Mouse (Mus musculus) CH12F3 (cell line): ENCODE results near the gene Grin2a.

ENCODE experiments used
- in situ Hi-C: fragments of 300-500 bp; cut with MboI; formaldehyde crosslinking; loops from 2 replicates; pipeline ENCODE4 v1.14.3; 2020; ENCODE audit warnings: low sequenced_read_pairs

The Grin2a gene

DNA sequence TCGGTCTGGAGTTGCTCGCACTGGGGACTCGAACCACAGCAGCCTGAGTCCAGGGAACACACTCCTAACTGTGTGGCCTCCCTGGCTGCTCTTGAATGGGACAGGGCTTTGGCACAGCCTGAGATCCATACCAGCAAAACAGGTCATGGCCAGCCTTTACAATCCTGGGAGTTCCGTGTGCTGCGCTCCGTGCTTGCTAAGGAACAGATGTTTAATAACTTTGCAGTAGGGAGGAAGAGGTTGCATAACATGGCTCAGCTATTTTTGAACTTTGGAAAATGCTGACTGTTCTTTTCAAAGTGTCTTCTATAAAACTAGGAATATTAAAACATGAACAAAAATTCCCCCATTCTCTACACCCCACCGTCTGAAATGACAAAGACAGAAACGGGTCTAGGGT is 238.5 kb downstream of the Grin2a start:
- in situ Hi-C loops = no loop called here

DNA sequence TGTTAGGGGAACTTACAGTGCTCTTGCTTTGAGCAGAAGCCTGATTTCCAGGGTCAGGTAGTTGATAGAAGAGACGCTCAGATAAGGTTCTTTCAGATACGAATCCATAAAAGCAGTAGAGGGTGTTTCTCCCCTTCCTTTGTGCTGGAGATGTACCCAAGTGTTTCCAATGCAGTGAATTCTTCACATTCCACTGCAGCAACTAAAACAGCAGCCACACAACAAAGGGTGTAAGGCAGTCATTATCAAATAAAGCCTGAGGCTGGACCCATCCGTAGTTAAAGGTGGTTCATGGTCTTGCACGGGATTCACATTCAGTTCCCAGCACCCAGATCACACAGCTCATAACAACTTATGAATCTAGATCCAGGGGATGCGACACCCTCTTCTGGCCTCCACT is 241.3 kb downstream of the Grin2a start:
- in situ Hi-C loops = no loop called here

DNA sequence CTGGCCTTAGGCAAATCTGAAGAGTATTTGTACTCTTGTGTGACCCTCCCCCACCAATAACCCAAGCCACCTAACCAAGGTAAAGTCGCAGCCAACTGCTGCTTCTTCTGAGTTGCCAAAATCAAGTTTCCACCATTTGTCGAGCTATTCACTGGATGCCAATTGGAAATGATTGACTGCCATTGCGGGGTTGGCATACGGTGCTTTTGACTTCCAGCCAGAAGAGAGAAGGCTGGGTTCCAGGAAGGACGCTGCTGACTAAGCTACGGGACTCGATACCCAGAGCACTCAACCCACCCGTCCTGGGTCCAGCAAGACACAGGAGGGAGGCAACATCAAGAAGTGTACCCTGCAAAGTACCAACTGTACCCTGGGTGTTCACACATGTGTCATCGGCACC is 242.3 kb downstream of the Grin2a start:
- in situ Hi-C loops = no loop called here

DNA sequence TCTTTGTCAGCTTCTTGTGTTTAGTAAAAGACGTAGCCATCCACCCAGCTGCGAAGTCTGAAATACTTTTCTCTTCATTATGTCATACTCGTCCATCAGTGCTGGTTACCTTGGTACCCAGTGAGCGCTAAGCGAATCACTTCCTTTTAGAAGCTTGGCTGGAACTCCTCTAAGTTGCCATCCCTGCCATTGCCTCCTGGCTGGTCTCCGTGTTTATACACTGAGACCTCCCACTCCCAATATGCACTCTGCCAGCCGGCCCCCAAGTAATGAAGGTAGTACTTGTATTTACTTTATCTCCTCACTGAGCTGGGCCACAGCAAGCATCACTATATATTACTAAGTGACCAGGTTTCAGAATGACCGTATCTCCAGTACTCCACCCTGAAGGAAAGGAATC is 242.8 kb downstream of the Grin2a start:
- in situ Hi-C loops = no loop called here

DNA sequence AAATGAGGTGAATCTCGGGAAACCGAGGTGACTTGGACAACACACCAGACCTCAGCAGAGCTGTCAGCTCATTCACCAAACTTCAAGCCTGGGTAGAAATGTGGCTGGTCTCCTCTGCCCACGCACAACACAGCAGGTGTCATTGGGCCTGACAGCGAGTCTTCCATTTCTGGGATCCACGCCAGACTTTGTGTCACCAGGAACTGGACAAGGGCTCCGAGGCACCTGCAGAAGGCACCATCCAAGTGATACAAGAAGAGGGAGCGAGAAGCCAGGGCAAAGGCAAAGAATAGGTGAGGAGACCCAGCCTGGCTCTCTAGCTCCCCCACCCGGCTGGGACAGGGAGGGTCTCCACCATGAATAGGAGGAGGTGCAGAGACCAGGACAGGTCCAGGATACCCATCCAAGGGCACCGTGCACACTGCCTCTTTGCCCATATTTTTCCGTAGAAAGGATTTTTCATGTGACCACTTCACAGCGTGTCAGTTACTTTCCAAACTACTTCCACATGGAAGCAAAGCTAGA is 244.3 kb downstream of the Grin2a start:
- in situ Hi-C loops = no loop called here

GRCm38 (mm10) chr16:9749661-9750060 is 245.7 kb downstream of the Grin2a start:
- in situ Hi-C loops = no loop called here

DNA sequence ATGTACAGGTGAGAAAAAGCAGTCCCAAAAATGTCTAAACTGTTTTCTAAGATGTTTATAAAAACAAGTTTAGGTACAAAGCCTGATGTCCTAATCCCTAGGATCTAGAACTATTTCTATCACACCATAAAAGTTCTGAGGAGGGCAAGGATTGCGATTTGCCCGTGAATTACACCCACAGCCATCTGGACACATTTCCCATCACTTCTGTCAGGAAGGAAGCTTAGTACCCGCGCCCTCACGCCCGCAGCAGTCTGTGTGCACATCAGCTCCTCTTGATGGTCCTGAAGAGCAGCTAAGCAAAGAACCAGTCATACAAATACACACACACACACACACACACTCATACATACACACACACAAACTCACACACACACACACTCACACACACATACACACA is 252.9 kb downstream of the Grin2a start:
- in situ Hi-C loops = no loop called here

GRCm38 (mm10) chr16:9738679-9739078 is 256.7 kb downstream of the Grin2a start:
- in situ Hi-C loops = no loop called here

- in situ Hi-C loops = no loop called here
Measured at GRCm38 (mm10) chr16:9737131-9737530, 258.2 kb downstream of the Grin2a start.

GRCm38 (mm10) chr16:9735365-9736080 is 259.8 kb downstream of the Grin2a start:
- in situ Hi-C loops = no loop called here

GRCm38 (mm10) chr16:9727603-9728002 is 267.8 kb downstream of the Grin2a start:
- in situ Hi-C loops = no loop called here

DNA sequence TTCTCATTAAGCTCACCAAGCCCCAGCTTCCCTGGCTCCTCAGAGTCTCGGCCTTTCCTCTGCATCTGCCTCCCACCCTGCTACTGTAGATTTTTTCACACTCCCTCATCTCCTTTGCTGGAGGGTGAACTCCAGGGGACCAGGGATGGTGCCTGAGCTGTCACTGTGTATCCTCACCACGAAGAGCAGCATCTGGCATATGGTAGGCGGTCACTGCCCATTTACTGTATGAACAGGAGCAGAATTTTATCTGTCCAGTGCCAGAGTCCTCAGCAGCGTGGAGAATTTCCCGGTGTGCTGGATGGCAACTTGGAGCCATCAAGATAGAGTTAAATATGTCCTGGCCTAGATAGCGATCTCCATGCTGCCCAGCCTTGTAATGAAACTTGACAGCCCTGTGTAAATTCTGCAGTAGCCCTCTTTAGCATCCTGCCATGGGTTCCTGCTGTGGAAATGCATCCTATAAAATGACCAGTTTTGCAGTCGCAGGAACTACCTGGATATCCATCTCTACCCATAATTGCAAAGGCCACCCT is 269.7 kb downstream of the Grin2a start:
- in situ Hi-C loops = no loop called here

DNA sequence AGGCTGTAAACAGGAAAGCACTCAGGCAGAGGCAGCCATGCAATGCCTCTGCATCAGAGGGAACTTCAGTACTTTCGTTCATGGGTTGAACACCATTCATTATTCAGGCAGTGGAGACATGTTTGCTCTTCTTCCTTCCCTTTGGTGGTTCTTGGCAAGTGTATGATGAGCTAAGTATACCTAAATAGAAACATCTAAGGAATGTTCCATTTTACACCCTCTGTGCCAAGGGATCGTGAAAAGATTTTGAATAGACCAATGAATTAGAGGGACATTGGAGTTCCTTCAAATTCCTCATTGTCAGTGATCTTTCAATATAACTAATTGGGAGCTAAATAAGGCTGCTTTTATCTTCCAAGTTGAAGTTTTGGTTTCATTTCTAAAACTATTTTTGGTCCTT is 284.0 kb downstream of the Grin2a start:
- in situ Hi-C loops = no loop called here

GRCm38 (mm10) chr16:9709921-9710320 is 285.4 kb downstream of the Grin2a start:
- in situ Hi-C loops = no loop called here

GRCm38 (mm10) chr16:9697141-9697540 is 298.2 kb downstream of the Grin2a start:
- in situ Hi-C loops = no loop called here

DNA sequence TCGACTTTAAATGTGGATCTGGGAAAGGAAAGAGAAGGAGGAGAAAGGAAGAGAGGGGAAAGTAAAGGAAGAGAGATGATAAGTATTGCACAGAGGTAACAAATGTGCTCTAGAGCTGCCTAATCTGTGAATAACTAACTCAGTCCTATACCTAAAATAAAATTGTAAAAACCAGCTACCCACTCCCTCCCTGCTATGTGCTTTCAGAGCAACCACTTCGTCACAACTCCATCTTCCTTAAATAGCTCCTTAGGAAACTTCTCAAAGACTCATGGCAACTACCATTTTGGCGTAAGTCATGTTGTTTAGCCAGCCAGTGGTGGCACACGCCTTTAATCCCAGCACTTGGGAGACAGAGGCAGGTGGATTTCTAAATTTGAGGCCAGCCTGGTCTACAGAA is 301.3 kb downstream of the Grin2a start:
- in situ Hi-C loops = no loop called here

DNA sequence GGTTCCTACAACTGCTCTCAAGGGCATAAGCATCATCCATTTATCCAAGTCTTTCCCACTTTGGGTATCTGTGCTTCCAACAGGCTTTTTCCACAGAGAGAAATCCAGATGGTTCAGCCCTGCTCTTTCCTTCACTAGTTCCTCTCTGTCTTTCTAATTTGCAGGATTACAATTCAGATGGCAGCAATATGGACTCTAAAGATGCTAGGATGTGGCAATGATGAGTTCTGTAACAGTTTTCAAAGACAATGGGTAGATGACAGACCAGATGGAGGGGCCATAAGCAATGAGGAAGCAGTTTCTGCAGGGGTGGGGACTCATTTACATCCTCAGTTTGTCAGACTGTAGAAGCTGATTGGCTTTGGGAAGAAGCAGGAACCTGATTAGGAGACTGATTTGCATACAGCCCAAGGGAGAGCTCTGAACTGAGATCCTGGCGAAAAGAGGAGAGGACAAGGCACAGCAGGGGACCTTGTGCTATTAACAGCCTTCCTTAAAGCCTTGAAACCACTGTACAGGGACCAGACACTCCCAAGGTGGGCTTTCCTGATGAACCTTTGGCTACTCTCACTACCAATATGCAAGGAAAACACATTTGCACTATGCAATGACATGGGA is 306.7 kb downstream of the Grin2a start:
- in situ Hi-C loops = no loop called here

DNA sequence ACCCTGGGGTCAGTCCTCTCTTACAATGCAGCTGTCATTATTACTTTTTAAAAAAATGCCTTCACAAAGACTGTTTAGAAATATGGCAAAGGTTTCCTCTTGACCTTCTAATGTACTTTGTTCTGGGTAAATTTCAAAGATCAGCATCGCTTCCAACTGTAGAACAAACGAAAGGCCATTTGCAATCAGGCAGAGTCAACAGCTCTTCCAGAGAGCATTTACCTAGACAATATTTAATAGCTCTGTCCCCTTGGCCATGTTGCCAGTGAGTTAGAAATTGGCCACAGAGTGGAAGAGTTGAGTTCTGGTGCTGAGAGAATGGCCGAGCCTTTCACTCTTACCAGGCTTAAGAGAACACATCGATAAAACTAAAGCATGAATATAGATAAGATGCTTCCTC is 314.8 kb downstream of the Grin2a start:
- in situ Hi-C loops = no loop called here

DNA sequence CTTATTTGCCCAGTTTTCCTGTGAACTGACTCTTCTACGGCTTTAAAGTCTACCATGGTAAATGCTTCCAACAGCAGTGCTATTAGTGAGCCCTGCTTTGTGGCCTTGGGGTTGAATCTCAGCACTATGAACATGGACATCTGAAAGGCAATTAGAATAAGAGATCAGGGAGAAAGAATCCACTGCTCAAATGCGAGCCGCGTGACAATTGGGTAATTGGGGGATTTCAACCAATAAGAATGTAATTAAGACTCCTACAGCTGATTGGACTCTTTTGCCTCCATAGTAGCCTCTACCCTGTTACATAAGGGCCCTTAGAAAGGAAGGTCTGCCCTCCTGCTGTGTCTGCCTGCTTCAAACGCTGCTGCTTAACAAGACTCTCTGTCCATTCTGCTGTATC is 315.4 kb downstream of the Grin2a start:
- in situ Hi-C loops = no loop called here

DNA sequence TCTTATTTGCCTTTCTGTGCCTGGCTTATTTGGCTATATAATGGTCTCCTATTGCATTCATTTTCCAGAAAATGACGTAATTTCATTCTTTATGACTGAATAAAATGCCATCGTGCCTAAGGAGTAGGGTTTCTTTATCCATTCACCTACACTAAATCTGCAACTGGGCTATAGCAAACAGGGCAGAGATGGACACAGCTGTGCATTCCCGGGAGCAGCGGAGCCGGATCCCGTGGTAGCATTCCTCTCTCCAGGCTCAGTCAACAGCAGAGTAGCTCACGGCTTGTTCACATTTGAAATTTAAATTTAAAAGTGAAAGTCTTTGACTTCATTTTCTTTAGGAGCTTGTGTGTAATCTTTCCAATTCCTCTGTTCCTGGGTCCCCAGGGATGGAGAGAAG is 316.6 kb downstream of the Grin2a start:
- in situ Hi-C loops = no loop called here

DNA sequence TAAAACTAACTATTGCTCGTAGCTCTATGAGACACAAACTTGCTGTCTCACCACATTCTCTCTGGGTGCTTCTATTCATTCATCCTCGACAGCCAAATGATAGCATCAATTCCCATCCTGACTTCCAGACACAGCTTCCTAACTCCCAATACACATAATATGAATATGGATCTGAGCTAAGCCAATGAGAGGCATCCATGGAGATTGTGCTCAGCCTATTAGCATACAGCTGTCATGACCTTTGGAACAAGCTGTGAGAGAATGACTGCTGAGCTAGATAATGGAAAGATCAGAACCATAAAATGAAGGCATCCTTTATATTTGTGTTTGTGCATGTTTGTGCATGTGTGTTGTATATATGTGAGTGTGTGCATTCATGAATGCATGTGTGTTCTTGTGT is 323.0 kb downstream of the Grin2a start:
- in situ Hi-C loops = no loop called here

DNA sequence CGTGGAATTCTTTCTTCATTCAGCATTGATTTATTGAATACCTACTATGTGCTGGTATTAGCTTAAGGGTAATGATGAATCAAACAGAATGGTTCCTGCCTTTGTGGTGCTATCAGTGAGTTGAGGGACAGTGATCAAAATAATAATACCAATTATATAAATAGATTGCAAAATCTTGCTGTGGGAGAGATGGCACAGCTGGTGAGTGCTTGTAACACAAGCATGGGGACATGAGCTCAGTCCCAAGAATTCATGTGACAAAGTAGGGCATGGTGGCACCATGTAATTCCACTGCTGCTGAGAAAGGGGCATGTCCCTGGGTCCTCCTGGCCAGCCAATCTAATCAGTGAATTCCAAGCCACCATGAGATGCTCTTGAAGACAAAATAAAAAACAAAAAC is 324.1 kb downstream of the Grin2a start:
- in situ Hi-C loops = no loop called here
